Mouse (Mus musculus) forebrain, postnatal 0 days (tissue): Measurements from ENCODE around the gene Slc16a6. TPM values are rescaled to one million over a fixed set of nuclear protein-coding genes. Genes with fewer than 3 reads are reported as not detected.

Experiments used
- ATAC-seq: fragments of 200-750 bp; cut with Nextera tagmentation; 2 replicates; pipeline ENCODE4 v1.8.0; 2017; ENCODE audit warnings: mild to moderate bottlenecking, moderate library complexity
- DNase-seq: peaks from one replicate; pipeline ENCODE4 v3.0.0-alpha.2; 2015
- H3K27ac ChIP-seq: fragments of 300-500 bp; sonication (generic); 2 replicates; pipeline ENCODE4 v1.5.1; 2014; ENCODE audit warnings: low read depth, mild to moderate bottlenecking, antibody characterized with exemption, low read length, moderate library complexity, mixed read lengths
- H3K27me3 ChIP-seq: fragments of 300-500 bp; sonication (generic); 2 replicates; pipeline ENCODE4 v1.6.1; 2014; ENCODE audit warnings: mild to moderate bottlenecking, low read length, mixed read lengths; ENCODE audit not compliant: insufficient read depth
- H3K36me3 ChIP-seq: fragments of 300-500 bp; sonication (generic); 2 replicates; pipeline ENCODE4 v1.6.1; 2014; ENCODE audit warnings: mild to moderate bottlenecking, moderate library complexity; ENCODE audit not compliant: insufficient read depth
- H3K4me1 ChIP-seq: fragments of 300-500 bp; sonication (generic); 2 replicates; pipeline ENCODE4 v1.6.1; 2014; ENCODE audit warnings: antibody characterized with exemption; ENCODE audit not compliant: insufficient read depth
- H3K4me2 ChIP-seq: fragments of 300-500 bp; sonication (generic); 2 replicates; pipeline ENCODE4 v1.6.1; 2014; ENCODE audit warnings: low read depth, mild to moderate bottlenecking, moderate library complexity
- H3K4me3 ChIP-seq: fragments of 300-500 bp; sonication (generic); 2 replicates; pipeline ENCODE4 v1.5.1; 2014; ENCODE audit warnings: low read depth, low read length, mixed read lengths
- H3K9ac ChIP-seq: fragments of 300-500 bp; sonication (generic); 2 replicates; pipeline ENCODE4 v1.6.1; 2014; ENCODE audit warnings: mild to moderate bottlenecking
- H3K9me3 ChIP-seq: fragments of 300-500 bp; sonication (generic); 2 replicates; pipeline ENCODE4 v1.6.1; 2016; ENCODE audit warnings: low read length
- CTCF ChIP-seq: sonication (generic); IDR thresholded peaks from 2 replicates; pipeline ENCODE4 v1.5.1; 2016; ENCODE audit warnings: antibody characterized with exemption, control low read depth, low read depth
- WGBS: fragments of 180-500 bp; shearing (Covaris S2); extraction: QIAGEN DNeasy Blood & Tissue Kit; methylation state at CpG from one replicate; pipeline ENCODE4 v1.1.7; 2014; 5-methylcytosine and 5-hydroxymethylcytosine counted together
- polyA plus RNA-seq: library from polyadenylated mRNA; unstranded; fragments of >200 nt; fragmentation: Nextera tagmentation; extraction: Ambion mirVana; gene quantifications from 2 replicates; pipeline ENCODE4 v1.2.1, GENCODE M21; 2015
- total RNA-seq: library from RNA; depleted of rRNA; stranded (reverse); fragments of >200 nt; gene quantifications from 2 replicates; pipeline ENCODE4 v1.2.3, GENCODE M21; 2014

Gene Slc16a6
- total and polyA plus RNA-seq, 2 experiments from 2014 or later, result 6.9 to 9.8 TPM

GRCm38 (mm10) chr11:109475717-109476116 is 2.3 kb upstream of the Slc16a6 start:
- H3K27ac ChIP-seq, result no peak overlapping the region
- H3K9ac ChIP-seq, result no peak overlapping the region
- no peak overlapping the region for H3K4me2 ChIP-seq
- WGBS, result 57% methylated on average over 4 of the region's 4 CpGs
- DNase-seq (no peak), ATAC-seq (no peak)
- no peak overlapping the region for H3K4me3 ChIP-seq
- H3K36me3 ChIP-seq, result no peaks in the 10 kb centered on the region
- peaks cover 5% of the 10 kb centered on the region; the same call in 1 of the 2 replicates for H3K27me3 ChIP-seq
- H3K9me3 ChIP-seq, result no peaks in the 10 kb centered on the region
- no peak for TF ChIP-seq CTCF
- H3K4me1 ChIP-seq, result no peaks in the 10 kb centered on the region; the same call in 1 of the 2 replicates

- H3K36me3 ChIP-seq, result no peaks in the 10 kb centered on the region
- H3K4me1 ChIP-seq, result no peaks in the 10 kb centered on the region; the same call in 1 of the 2 replicates
- no peak overlapping the region for H3K9ac ChIP-seq
- H3K27me3 ChIP-seq, result 0 out of 2 replicates have a peak, but pooled peaks cover 5% of the 10 kb centered on the region
- H3K27ac ChIP-seq, result no peak overlapping the region
- 75% methylated on average over 13 of the region's 13 CpGs for WGBS
- DNase-seq (no peak), ATAC-seq (no peak)
- H3K4me2 ChIP-seq, result no peak overlapping the region
- no peak for TF ChIP-seq CTCF
- no peak overlapping the region for H3K4me3 ChIP-seq
- H3K9me3 ChIP-seq, result no peaks in the 10 kb centered on the region
These were observed 1.4 kb upstream of the Slc16a6 start for GRCm38 (mm10) chr11:109474836-109475235.

- H3K36me3 ChIP-seq, result no peaks in the 10 kb centered on the region
- peak overlapping the region; percentile 97 for H3K27ac ChIP-seq
- H3K9me3 ChIP-seq, result no peaks in the 10 kb centered on the region
- DNase-seq (no peak), ATAC-seq (peak; percentile 34)
- no peaks in the 10 kb centered on the region; the same call in 1 of the 2 replicates for H3K4me1 ChIP-seq
- peak; percentile 45 for TF ChIP-seq CTCF
- H3K27me3 ChIP-seq, result 0 out of 2 replicates have a peak, but pooled peaks cover 5% of the 10 kb centered on the region
- H3K4me3 ChIP-seq, result peak overlapping the region; percentile 93
- H3K9ac ChIP-seq, result peak overlapping the region; percentile 98
- peak overlapping the region; percentile 89 for H3K4me2 ChIP-seq
- 9% methylated on average over 14 of the region's 14 CpGs for WGBS
These were observed 816 bp upstream of the Slc16a6 start for GRCm38 (mm10) chr11:109474086-109474742.

GRCm38 (mm10) chr11:109472821-109473170 is 602 bp downstream of the Slc16a6 start:
- ATAC-seq, result peak; percentile 47
- no peaks in the 10 kb centered on the region for H3K9me3 ChIP-seq
- DNase-seq, result no peak
- peak overlapping the region; percentile 89 for H3K4me2 ChIP-seq
- H3K36me3 ChIP-seq, result no peaks in the 10 kb centered on the region
- H3K27me3 ChIP-seq, result 0 out of 2 replicates have a peak, but pooled peaks cover 5% of the 10 kb centered on the region
- TF ChIP-seq CTCF, result no peak
- 0% methylated on average over 10 of the region's 13 CpGs for WGBS
- peak overlapping the region; percentile 97 for H3K27ac ChIP-seq
- H3K4me3 ChIP-seq, result peak overlapping the region; percentile 93
- H3K4me1 ChIP-seq, result no peaks in the 10 kb centered on the region; the same call in 1 of the 2 replicates
- peak overlapping the region; percentile 98 for H3K9ac ChIP-seq

GRCm38 (mm10) chr11:109472171-109472691 is 1.2 kb downstream of the Slc16a6 start:
- under 1% methylated on average over 32 of the region's 33 CpGs for WGBS
- ATAC-seq, result no peak
- no peak for TF ChIP-seq CTCF
- Histone ChIP-seq H3K27me3 (0 out of 2 replicates have a peak, but pooled peaks cover 5% of the 10 kb centered on the region), H3K27ac (peak overlapping the region; percentile 97; the same call in 1 of the 2 replicates), H3K9me3 (no peaks in the 10 kb centered on the region), H3K36me3 (no peaks in the 10 kb centered on the region), H3K4me2 (peak overlapping the region; percentile 89), H3K4me1 (no peaks in the 10 kb centered on the region; the same call in 1 of the 2 replicates), H3K4me3 (peak overlapping the region; percentile 93), H3K9ac (peak overlapping the region; percentile 98)
- peak; percentile 47 for DNase-seq

- ATAC-seq (no peak), DNase-seq (no peak)
- Histone ChIP-seq H3K36me3 (no peaks in the 10 kb centered on the region), H3K4me2 (peak overlapping the region; percentile 89), H3K27ac (no peak overlapping the region), H3K4me3 (peak overlapping the region; percentile 93), H3K9me3 (no peaks in the 10 kb centered on the region), H3K9ac (peak overlapping the region; percentile 98; the same call in 1 of the 2 replicates), H3K27me3 (0 out of 2 replicates have a peak, but pooled peaks cover 5% of the 10 kb centered on the region), H3K4me1 (no peaks in the 10 kb centered on the region; the same call in 1 of the 2 replicates)
- WGBS, result 30% methylated on average over 15 of the region's 15 CpGs
- TF ChIP-seq CTCF, result no peak
These were observed 2.2 kb downstream of the Slc16a6 start for GRCm38 (mm10) chr11:109470921-109471861.
